Mouse (Mus musculus) limb, embryonic 13.5 days (tissue): ENCODE results near the gene Fads6. TPM values are rescaled to one million over a fixed set of nuclear protein-coding genes. Genes with fewer than 3 reads are reported as not detected.

Source experiments
- ATAC-seq: fragments of 200-750 bp; cut with Nextera tagmentation; 2 replicates; pipeline ENCODE4 v1.8.0; 2017; ENCODE audit warnings: low read depth, moderate number of reproducible peaks, moderate TSS enrichment; ENCODE audit not compliant: low FRiP score
- H3K27ac ChIP-seq: fragments of 300-500 bp; sonication (generic); 2 replicates; pipeline ENCODE4 v1.5.1; 2015; ENCODE audit warnings: inconsistent platforms, mild to moderate bottlenecking, moderate library complexity
- H3K27me3 ChIP-seq: fragments of 300-500 bp; sonication (generic); 2 replicates; pipeline ENCODE4 v1.6.1; 2015; ENCODE audit warnings: mild to moderate bottlenecking, inconsistent platforms
- H3K36me3 ChIP-seq: fragments of 300-500 bp; sonication (generic); 2 replicates; pipeline ENCODE4 v1.6.1; 2015; ENCODE audit warnings: inconsistent platforms, mild to moderate bottlenecking, moderate library complexity
- H3K4me1 ChIP-seq: fragments of 300-500 bp; sonication (generic); 2 replicates; pipeline ENCODE4 v1.6.1; 2015; ENCODE audit warnings: inconsistent platforms
- H3K4me2 ChIP-seq: fragments of 300-500 bp; sonication (generic); replicated peaks from 2 replicates; pipeline ENCODE4 v1.6.1; 2015; ENCODE audit warnings: inconsistent platforms, mild to moderate bottlenecking, moderate library complexity
- H3K4me3 ChIP-seq: fragments of 300-500 bp; sonication (generic); 2 replicates; pipeline ENCODE4 v1.5.1; 2015; ENCODE audit warnings: moderate library complexity, mild to moderate bottlenecking, inconsistent platforms
- H3K9ac ChIP-seq: fragments of 300-500 bp; sonication (generic); 2 replicates; pipeline ENCODE4 v1.6.1; 2015; ENCODE audit warnings: mild to moderate bottlenecking, inconsistent platforms
- H3K9me3 ChIP-seq: fragments of 300-500 bp; sonication (generic); 2 replicates; pipeline ENCODE4 v1.6.1; 2016; ENCODE audit warnings: inconsistent platforms
- WGBS: fragments of 180-500 bp; shearing (Covaris S2); methylation state at CpG from one replicate; pipeline ENCODE4 v1.1.7; 2015; 5-methylcytosine and 5-hydroxymethylcytosine counted together
- polyA plus RNA-seq: library from polyadenylated mRNA; unstranded; fragments of >200 nt; fragmentation: Nextera tagmentation; extraction: Ambion mirVana; gene quantifications from 2 replicates; pipeline ENCODE4 v1.2.1, GENCODE M21; 2015

Fads6 gene
- polyA plus RNA-seq, 1 experiment from 2014 or later: 0.15 TPM

DNA sequence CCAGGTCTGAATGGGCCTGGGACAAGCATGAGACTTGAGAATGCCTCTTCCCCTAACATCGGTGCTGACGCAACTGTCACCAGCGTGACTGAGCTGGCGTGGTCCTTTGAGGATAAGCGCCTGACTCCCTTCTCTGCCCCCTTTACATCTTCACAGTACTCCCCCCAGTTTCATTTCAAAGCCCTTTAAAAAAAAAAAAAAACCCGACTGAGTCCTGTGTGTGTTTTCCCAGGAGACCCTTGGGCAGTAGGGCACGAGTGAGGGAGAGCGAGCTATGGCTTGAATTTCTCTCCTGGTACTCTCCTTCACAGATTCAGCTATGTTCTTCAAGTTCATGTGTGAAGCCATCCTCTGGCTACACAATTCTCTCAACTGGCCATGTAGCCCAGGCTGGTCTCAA is 697 bp upstream of the Fads6 start:
- Histone ChIP-seq H3K27me3 (peaks cover 57% of the 10 kb centered on the region), H3K4me1 (peaks cover 3% of the 10 kb centered on the region; the same call in 1 of the 2 replicates), H3K9ac (no peak overlapping the region), H3K9me3 (no peaks in the 10 kb centered on the region), H3K27ac (no peak overlapping the region), H3K4me2 (no peak overlapping the region), H3K4me3 (no peak overlapping the region), H3K36me3 (no peaks in the 10 kb centered on the region)
- ATAC-seq: no peak
- WGBS: 61% methylated on average over 8 of the region's 8 CpGs

DNA sequence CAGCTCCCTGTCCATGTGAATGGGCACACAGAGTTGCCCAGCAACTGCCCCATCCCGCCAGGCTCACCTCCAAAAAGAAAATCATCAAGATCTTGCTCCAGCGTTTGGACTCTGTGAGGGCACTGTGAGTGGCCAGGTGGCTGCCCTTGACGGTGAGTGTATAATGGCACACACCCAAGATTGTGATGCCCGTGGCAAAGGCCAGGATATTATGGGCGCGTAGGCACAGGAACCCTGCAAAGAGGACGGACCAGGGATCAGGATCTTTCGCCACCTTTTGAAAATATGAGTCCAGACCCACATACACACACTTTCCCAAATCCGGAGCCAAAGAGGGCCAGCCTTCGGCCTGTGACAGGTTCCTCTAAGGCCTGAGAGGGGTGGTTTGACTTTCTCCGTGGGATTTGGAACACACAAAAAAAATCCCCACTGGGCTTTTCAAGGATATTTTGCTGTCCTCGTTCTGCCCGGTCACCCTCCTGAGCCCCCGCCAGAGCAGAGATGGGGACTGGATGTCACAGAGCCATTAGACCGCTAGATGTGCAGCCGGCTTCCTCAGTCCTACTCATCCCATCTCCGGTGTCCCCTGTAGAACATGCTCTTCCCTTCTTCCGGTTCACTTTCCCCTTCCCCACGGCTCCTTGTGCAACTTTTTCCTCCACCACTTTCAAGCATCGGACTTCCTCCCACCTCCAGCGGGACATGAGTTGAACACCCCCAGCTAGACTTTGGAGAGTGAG is 822 bp downstream of the Fads6 start:
- peaks cover 56% of the 10 kb centered on the region for H3K27me3 ChIP-seq
- peak overlapping the region; percentile 63; the same call in 1 of the 2 replicates for H3K9ac ChIP-seq
- peak overlapping the region; percentile 51 for H3K4me3 ChIP-seq
- peak overlapping the region; percentile 86 for H3K4me2 ChIP-seq
- no peaks in the 10 kb centered on the region for H3K36me3 ChIP-seq
- H3K9me3 ChIP-seq: no peaks in the 10 kb centered on the region
- peaks cover 3% of the 10 kb centered on the region; the same call in 1 of the 2 replicates for H3K4me1 ChIP-seq
- WGBS: 60% methylated on average over 21 of the region's 21 CpGs
- no peak for ATAC-seq
- no peak overlapping the region for H3K27ac ChIP-seq

DNA sequence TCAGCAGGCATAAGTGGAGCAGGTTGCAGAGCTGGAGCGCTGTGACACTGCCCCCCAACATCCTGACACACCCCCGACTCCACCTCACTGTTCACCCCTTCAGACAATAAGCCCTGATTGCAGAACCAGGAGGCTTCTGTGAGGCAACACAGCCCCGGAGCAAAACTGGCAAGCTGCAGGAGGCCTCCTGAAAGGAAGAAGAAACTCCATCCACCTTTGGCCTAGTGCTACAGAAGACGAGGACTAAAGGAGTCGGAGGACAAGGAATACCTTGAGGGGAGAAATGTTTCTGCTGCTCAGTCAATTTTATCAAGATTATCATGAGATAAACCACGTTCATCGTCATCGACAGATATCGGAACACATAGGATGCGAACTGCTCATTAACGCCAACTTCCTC is 1.5 kb downstream of the Fads6 start:
- Histone ChIP-seq H3K4me1 (peaks cover 3% of the 10 kb centered on the region; the same call in 1 of the 2 replicates), H3K4me3 (no peak overlapping the region), H3K4me2 (no peak overlapping the region), H3K27me3 (peaks cover 56% of the 10 kb centered on the region), H3K27ac (no peak overlapping the region), H3K9ac (no peak overlapping the region), H3K9me3 (no peaks in the 10 kb centered on the region), H3K36me3 (no peaks in the 10 kb centered on the region)
- WGBS: 88% methylated on average over 11 of the region's 11 CpGs
- no peak for ATAC-seq

DNA sequence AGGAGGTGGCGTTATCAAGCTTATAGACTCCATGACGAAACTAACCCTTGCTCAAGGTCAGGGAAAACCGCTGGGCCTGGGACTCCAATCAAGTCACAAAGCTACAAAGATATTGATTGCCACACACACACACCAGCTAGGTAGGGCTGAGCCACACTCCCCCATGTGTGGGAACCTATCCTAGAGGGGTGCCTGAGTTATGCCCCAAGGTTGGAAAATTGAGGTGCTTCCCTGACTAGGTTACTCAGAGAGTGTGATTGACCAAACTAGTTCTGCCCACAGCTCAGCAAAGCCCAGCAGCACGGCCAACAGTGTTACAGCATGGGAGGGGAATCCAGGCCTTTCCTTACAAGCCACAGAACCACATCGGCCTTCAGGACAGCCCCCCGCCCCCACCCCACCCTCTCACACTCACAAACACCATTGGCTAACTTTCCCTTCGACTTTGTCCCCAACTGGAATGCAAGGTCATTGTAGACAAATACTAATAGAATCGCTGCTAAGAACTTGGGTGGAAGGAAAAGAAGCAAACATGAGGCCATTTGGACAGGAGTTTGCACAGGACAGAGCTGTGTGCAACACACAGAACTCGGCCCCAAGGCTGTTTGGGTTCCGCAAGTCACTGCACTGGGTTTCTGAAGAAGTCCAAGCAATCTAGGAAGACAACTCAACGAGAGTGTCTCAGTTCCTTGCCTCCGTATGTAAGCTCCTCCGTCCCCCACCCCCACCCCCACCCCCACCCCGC is 4.7 kb downstream of the Fads6 start:
- no peak for ATAC-seq
- Histone ChIP-seq H3K27me3 (peaks cover 34% of the 10 kb centered on the region), H3K4me2 (no peak overlapping the region)

DNA sequence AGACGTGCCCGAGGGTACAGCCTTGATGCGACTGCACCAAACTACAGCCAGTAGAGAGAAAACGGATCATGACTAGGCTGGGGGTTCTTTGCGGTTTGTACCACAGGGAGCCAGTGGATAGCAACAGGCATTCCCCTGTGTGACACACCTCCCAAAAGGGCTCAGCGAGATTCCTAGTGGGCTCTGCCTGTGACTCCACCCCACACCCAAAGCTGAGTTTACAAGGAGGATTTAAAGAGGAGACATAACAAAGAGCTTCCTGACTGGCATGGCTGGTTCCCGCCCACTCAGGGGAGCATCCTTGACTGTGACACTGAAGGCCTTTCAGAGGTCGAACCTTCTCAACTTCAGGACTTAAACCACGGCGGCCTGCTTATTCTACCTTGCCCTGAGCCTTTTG is 6.0 kb downstream of the Fads6 start:
- Histone ChIP-seq H3K4me3 (no peak overlapping the region), H3K4me1 (no peaks in the 10 kb centered on the region), H3K27ac (no peak overlapping the region), H3K9ac (no peak overlapping the region), H3K4me2 (no peak overlapping the region), H3K27me3 (peaks cover 21% of the 10 kb centered on the region), H3K36me3 (no peaks in the 10 kb centered on the region), H3K9me3 (no peaks in the 10 kb centered on the region)
- ATAC-seq: no peak
- 77% methylated on average over 10 of the region's 10 CpGs for WGBS

More for the DNA sequence above, 4.7 kb downstream of the Fads6 start:
- no peak overlapping the region for H3K27ac ChIP-seq
- no peak overlapping the region for H3K9ac ChIP-seq
- peaks cover 3% of the 10 kb centered on the region; the same call in 1 of the 2 replicates for H3K4me1 ChIP-seq
- H3K9me3 ChIP-seq: no peaks in the 10 kb centered on the region
- no peak overlapping the region for H3K4me3 ChIP-seq
- H3K36me3 ChIP-seq: no peaks in the 10 kb centered on the region
- WGBS: 65% methylated on average over 14 of the region's 14 CpGs

DNA sequence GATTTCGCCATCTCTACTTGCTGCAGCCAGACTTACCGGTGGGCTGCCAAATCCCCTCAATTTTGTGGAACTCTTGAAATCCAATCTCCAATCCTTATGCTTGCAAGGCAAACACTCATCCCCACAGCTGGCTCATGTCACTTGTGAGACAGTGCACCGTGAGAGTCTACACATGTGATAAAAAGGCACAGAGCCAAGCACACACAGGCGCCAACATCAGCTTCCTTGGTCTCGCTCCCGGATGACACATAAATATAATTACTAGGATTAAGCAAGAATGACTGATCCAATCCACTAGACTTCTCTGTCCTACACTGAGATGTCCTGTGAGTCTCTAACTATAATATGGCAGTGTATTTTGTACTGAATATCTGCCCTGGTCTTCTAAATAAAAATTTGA is 6.5 kb downstream of the Fads6 start:
- no peak overlapping the region for H3K27ac ChIP-seq
- peaks cover 15% of the 10 kb centered on the region for H3K27me3 ChIP-seq
- no peak for ATAC-seq
- H3K9me3 ChIP-seq: no peaks in the 10 kb centered on the region
- no peaks in the 10 kb centered on the region for H3K4me1 ChIP-seq
- no peak overlapping the region for H3K9ac ChIP-seq
- H3K4me2 ChIP-seq: no peak overlapping the region
- H3K4me3 ChIP-seq: no peak overlapping the region
- H3K36me3 ChIP-seq: no peaks in the 10 kb centered on the region
- whole genome bisulfite sequencing: 86% methylated on average over 6 of the region's 6 CpGs

DNA sequence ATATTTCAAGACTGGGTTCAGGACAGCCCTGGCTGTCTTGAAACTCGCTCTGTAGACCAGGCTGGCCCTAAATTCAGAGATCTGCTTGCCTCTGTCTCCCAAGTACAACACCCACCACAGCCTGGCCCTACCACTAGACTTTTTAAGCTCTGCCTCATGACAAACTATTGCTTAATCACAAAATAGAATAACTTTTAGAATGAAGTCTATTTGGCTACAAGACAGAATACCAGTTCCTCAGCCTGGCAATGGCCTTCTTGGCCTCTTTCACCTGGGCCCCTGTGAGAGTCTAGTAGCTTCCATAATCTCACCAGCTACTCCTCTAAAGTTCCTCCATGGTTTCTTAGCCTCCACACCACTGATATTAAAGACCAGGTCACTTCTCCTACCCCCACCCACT is 7.1 kb downstream of the Fads6 start:
- WGBS: 78% methylated on average over 1 of the region's 1 CpGs
- no peaks in the 10 kb centered on the region for H3K9me3 ChIP-seq
- no peak for ATAC-seq
- H3K4me3 ChIP-seq: no peak overlapping the region
- no peak overlapping the region for H3K4me2 ChIP-seq
- no peaks in the 10 kb centered on the region for H3K36me3 ChIP-seq
- H3K27me3 ChIP-seq: peaks cover 9% of the 10 kb centered on the region
- H3K4me1 ChIP-seq: no peaks in the 10 kb centered on the region
- no peak overlapping the region for H3K27ac ChIP-seq
- no peak overlapping the region for H3K9ac ChIP-seq

DNA sequence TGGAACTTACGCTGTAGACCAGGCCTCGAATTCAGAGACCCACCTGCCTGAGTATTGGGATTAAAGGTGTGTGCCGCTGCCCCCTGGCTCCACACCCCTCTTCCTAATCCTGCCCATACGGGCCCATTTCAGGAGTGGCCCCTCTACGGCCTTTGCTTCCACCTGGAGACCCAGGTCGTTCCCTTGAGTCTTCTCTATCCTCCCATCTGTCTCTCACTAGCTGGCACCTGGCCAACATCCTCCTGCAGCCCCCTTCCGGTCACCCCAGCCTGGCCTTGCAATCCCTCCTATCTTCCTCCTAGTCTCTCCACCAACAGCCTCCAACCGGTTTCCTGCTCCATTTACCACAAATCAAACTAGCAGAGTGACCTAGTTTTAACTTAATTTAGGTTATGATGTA is 7.6 kb downstream of the Fads6 start:
- no peak for ATAC-seq
- H3K9me3 ChIP-seq: no peaks in the 10 kb centered on the region
- 77% methylated on average over 8 of the region's 8 CpGs for WGBS

DNA sequence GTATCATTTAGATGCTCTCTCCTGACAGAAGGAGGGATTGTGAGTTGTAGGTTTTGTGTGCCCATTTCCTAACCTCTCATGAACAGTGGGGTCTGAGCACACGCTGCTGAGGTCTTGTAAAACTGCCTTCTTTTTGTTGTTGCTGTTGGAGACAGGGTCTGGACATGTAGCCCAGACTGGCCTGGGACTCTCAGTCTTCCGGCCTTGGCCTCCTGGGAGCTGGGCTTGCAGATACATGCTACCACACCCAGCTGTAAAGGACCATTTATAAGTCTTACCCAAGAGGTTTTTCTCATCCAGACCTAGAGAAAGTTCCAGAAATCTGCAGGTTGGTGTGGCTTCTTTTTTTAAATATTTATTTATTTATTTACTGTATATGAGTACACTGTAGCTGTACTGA is 9.2 kb downstream of the Fads6 start:
- no peak for ATAC-seq

More for the DNA sequence above, 7.6 kb downstream of the Fads6 start:
- Histone ChIP-seq H3K4me3 (no peak overlapping the region), H3K36me3 (no peaks in the 10 kb centered on the region), H3K9ac (no peak overlapping the region), H3K27me3 (peaks cover 6% of the 10 kb centered on the region; the same call in 1 of the 2 replicates), H3K27ac (no peak overlapping the region), H3K4me1 (no peaks in the 10 kb centered on the region), H3K4me2 (no peak overlapping the region)

DNA sequence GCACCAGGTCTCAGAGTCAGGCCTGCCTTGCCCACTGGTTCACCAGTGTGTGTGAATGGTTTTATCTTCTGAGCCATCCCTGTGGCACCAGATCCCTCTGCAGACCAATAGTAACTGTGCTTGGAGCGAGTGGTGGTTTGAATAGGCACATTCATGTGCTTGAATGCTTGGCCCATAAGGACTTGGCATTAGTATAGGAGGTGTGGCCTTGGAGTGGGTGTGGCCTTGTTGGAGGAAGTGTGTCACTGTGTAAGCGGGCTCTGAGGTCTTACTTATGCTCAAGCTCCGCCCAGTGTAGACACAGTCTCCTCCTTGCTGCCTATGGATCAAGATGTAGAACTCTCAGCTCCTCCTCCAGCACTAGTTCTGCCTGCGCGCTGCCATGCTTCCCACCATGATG is 10.1 kb downstream of the Fads6 start:
- Histone ChIP-seq H3K9ac (no peak overlapping the region), H3K36me3 (no peaks in the 10 kb centered on the region), H3K27ac (no peak overlapping the region), H3K4me1 (no peaks in the 10 kb centered on the region), H3K4me2 (no peak overlapping the region), H3K27me3 (no peaks in the 10 kb centered on the region; the same call in 1 of the 2 replicates), H3K4me3 (no peak overlapping the region), H3K9me3 (no peaks in the 10 kb centered on the region)
- no peak for ATAC-seq
- WGBS: 81% methylated on average over 5 of the region's 5 CpGs

More for the DNA sequence above, 9.2 kb downstream of the Fads6 start:
- Histone ChIP-seq H3K27ac (no peak overlapping the region), H3K9ac (no peak overlapping the region), H3K4me2 (no peak overlapping the region), H3K4me3 (no peak overlapping the region), H3K9me3 (no peaks in the 10 kb centered on the region), H3K27me3 (no peaks in the 10 kb centered on the region; the same call in 1 of the 2 replicates), H3K36me3 (no peaks in the 10 kb centered on the region), H3K4me1 (no peaks in the 10 kb centered on the region)
- WGBS: 82% methylated on average over 2 of the region's 2 CpGs

DNA sequence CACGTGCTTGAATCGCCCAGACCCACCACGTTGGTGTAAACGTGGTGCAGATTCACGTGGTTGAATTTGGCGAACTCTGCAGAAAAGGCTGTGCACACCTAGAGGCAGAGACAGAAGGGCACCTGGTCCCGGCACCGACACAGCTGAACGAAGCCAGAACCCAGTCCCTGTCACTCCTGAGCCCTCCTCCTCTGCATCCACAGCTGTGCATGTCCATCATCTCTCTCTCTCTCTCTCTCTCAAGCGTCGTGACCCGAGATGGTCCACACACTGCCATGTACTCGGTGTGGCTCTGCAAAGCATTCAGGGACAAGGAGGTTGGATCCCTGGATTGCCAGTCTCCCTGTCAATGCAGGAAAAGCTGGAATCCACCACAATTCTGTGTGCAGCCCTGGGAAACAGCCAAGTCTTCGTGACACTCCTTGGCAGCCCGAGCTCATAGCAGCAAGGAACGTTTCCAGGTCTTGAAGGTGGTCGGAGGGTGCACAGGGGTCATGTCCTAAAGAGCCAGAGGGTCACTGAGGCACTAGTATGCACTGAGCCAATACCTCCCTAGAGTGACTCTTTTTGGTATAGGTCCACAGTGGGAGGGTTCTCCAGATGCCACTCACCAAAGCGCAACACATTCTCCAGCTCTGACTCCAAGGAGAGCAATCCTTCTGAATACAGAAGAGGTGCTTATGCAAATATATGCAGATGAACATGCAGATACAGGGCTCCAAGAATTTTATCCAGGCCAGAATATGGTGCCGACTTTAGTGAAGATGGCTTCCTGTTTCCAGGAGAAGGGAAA is 11.1 kb downstream of the Fads6 start:
- 73% methylated on average over 19 of the region's 19 CpGs for WGBS
- Histone ChIP-seq H3K4me2 (no peak overlapping the region), H3K9me3 (no peaks in the 10 kb centered on the region), H3K27ac (no peak overlapping the region), H3K4me3 (no peak overlapping the region), H3K4me1 (no peaks in the 10 kb centered on the region), H3K27me3 (no peaks in the 10 kb centered on the region; the same call in 1 of the 2 replicates), H3K36me3 (no peaks in the 10 kb centered on the region), H3K9ac (no peak overlapping the region)
- no peak for ATAC-seq

DNA sequence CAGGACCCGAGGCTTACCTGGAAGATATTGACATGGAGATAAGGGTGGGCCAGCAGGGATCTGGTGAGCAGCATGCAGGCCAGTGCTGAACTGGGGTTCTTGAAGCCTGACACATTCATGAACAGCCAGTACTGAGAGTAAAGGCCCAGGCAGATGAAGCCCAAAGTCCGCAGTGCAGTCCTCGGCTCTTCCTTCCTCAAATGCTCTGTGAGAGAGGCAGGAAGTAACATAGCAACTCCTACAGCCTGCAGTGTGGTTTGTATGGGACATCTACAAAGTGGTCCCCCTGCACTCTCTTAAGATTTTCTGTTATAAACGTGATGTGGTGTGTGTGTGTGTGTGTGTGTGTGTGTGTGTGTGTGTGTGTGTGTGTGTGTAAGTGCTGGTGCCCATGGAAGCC is 12.2 kb downstream of the Fads6 start:
- Histone ChIP-seq H3K4me2 (no peak overlapping the region), H3K36me3 (no peaks in the 10 kb centered on the region), H3K27ac (no peak overlapping the region), H3K4me3 (no peak overlapping the region), H3K9me3 (no peaks in the 10 kb centered on the region), H3K27me3 (no peaks in the 10 kb centered on the region; the same call in 1 of the 2 replicates), H3K9ac (no peak overlapping the region), H3K4me1 (no peaks in the 10 kb centered on the region)
- no peak for ATAC-seq
- 60% methylated on average over 4 of the region's 4 CpGs for WGBS
